21 mouse cellular contexts compared by ENCODE assay signal in the genomic region with DNA sequence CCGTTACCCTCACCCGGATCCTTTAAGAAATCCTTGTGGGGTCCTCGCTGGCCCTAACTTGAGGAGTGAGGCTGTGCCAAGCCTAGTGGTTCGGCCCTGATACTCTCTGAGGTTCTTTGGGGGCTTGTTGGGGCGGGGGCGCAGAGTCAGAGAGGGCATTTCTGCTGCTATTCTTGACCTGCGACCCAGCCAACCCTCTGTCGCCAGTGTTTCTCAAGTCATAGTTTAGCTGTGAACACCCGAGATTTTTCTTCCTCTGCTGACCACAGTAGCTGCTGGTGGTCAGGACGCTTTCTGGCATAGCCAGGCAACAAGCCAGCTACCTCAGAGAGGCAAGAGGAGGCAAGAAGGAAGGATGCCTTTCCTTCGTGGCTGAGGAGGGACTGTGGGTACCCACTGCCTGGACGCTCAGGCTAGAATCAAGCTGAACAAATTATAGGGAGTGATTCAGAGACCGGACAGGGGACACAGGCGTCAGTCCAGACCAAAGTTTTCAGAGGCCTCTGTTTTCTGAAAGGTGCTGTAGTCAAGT.
"Had no signal": no experiment of that assay in that cellular context is flagged by ENCODE, and none has a peak within 500 bp of the region (broad histone marks: within the 10 kb centered on the region; RNA-seq: fewer than 3 reads in every experiment).

No protein-coding gene starts in this region.

- H3K27me3 ChIP-seq: kidney, embryonic 15.5 days; midbrain, embryonic 13.5 days; neural tube, embryonic 12.5 days; neural tube, embryonic 15.5 days; stomach, embryonic 15.5 days had no signal

- H3K4me2 ChIP-seq: kidney, embryonic 15.5 days; liver, embryonic 11.5 days; lung, embryonic 14.5 days; midbrain, embryonic 13.5 days; neural tube, embryonic 12.5 days; neural tube, embryonic 15.5 days; stomach, embryonic 15.5 days had no signal

- H3K4me1 ChIP-seq: stomach, embryonic 15.5 days had no signal

- H3K9ac ChIP-seq: kidney, embryonic 15.5 days; liver, embryonic 14.5 days; liver, postnatal 0 days; lung, embryonic 14.5 days; midbrain, embryonic 13.5 days; neural tube, embryonic 12.5 days; neural tube, embryonic 15.5 days; stomach, embryonic 15.5 days had no signal

- H3K4me3 ChIP-seq: kidney, embryonic 15.5 days; layer of hippocampus, adult 2 months; megakaryocyte, embryonic 14.5 days; midbrain, embryonic 10.5 days; midbrain, embryonic 13.5 days; neural tube, embryonic 12.5 days; neural tube, embryonic 15.5 days; stomach, embryonic 15.5 days had no signal

- H3K36me3 ChIP-seq: kidney, embryonic 15.5 days; midbrain, embryonic 10.5 days; midbrain, embryonic 13.5 days; neural tube, embryonic 12.5 days; neural tube, embryonic 15.5 days; stomach, embryonic 15.5 days had no signal

- DNase-seq: kidney, postnatal 10 days; layer of hippocampus, adult 9-11 months; liver, postnatal 0 days; lung, embryonic 14.5 days; right cerebral cortex, adult 18-20 months; right cerebral cortex, postnatal 14 days; right cerebral cortex, postnatal 4 days; spleen, adult 18-20 months; thymus, postnatal 25 days had no signal

- H3K27ac ChIP-seq: kidney, embryonic 15.5 days; layer of hippocampus, adult 2 months; liver, embryonic 14.5 days; macrophage; midbrain, embryonic 10.5 days; midbrain, embryonic 13.5 days; neural tube, embryonic 12.5 days; neural tube, embryonic 15.5 days; stomach, embryonic 15.5 days had no signal

- H3K9me3 ChIP-seq: kidney, embryonic 15.5 days; megakaryocyte, embryonic 14.5 days; midbrain, embryonic 10.5 days; midbrain, embryonic 13.5 days; neural tube, embryonic 12.5 days; neural tube, embryonic 15.5 days; stomach, embryonic 15.5 days had no signal

- ATAC-seq: liver, postnatal 0 days; lung, postnatal 0 days; midbrain, embryonic 13.5 days had no signal
